Mouse (Mus musculus): ENCODE results near the gene Kat8.

DNA sequence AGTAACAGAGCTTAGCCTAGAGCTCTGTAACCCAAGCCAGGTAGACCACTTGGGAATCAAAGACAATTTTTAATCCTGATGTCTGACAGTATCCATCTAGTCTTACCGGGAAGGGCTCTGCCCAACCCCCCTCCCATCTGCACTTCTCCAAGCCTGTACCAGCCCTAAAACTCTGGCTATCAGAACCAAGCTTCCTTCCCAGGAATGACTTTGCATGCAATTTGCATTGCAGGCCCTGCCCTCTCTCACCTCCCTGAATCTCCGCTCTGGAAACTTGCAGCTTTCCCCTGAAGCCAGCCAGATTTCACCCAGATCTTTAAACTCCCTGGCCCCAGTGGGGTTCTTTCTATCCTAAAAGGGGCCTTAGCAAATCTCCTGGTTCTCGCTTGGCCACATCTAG lies 24.5 kb upstream of the Kat8 start:
- no peak for TF ChIP-seq POLR2A (IDR thresholded peaks at IDR 0.05; ENCODE audit: borderline replicate concordance, control insufficient read depth, low read depth, low read length)
- TF ChIP-seq CTCF (IDR thresholded peaks at IDR 0.05; ENCODE audit: control insufficient read depth, insufficient read depth, low read length): no peak
